Mouse (Mus musculus) embryonic facial prominence, embryonic 10.5 days (tissue): Measurements from ENCODE around the gene Igfbp7. TPM values are rescaled to one million over a fixed set of nuclear protein-coding genes. Genes with fewer than 3 reads are reported as not detected.

ENCODE experiments used
- DNase-seq: peaks from one replicate; pipeline ENCODE4 v3.0.0-alpha.2; 2017; ENCODE audit warnings: low spot score
- H3K27ac ChIP-seq: fragments of 300-500 bp; sonication (generic); replicated peaks from 2 replicates; pipeline ENCODE4 v1.5.1; 2016; ENCODE audit warnings: mild to moderate bottlenecking
- H3K27me3 ChIP-seq: fragments of 300-500 bp; sonication (generic); replicated peaks from 2 replicates; pipeline ENCODE4 v1.6.1; 2016; ENCODE audit warnings: low read depth, mild to moderate bottlenecking; ENCODE audit not compliant: poor library complexity, severe bottlenecking
- H3K36me3 ChIP-seq: fragments of 300-500 bp; sonication (generic); replicated peaks from 2 replicates; pipeline ENCODE4 v1.6.1; 2016; ENCODE audit warnings: mild to moderate bottlenecking, moderate library complexity
- H3K4me1 ChIP-seq: fragments of 300-500 bp; sonication (generic); 2 replicates; pipeline ENCODE4 v1.6.1; 2016
- H3K4me3 ChIP-seq: fragments of 300-500 bp; sonication (generic); 2 replicates; pipeline ENCODE4 v1.5.1; 2016; ENCODE audit warnings: mild to moderate bottlenecking, moderate library complexity
- H3K9me3 ChIP-seq: fragments of 300-500 bp; sonication (generic); 2 replicates; pipeline ENCODE4 v1.6.1; 2016; ENCODE audit warnings: mild to moderate bottlenecking
- WGBS: fragments of 180-500 bp; shearing (Covaris S2); methylation state at CpG from one replicate; pipeline ENCODE4 v1.1.7; 2016; 5-methylcytosine and 5-hydroxymethylcytosine counted together
- polyA plus RNA-seq: library from polyadenylated mRNA; unstranded; fragments of >200 nt; fragmentation: Nextera tagmentation; extraction: Ambion mirVana; gene quantifications from 2 replicates; pipeline ENCODE4 v1.2.1, GENCODE M21; 2016

The Igfbp7 gene
- polyA plus RNA-seq, 1 experiment from 2014 or later = 4.9 TPM

DNA sequence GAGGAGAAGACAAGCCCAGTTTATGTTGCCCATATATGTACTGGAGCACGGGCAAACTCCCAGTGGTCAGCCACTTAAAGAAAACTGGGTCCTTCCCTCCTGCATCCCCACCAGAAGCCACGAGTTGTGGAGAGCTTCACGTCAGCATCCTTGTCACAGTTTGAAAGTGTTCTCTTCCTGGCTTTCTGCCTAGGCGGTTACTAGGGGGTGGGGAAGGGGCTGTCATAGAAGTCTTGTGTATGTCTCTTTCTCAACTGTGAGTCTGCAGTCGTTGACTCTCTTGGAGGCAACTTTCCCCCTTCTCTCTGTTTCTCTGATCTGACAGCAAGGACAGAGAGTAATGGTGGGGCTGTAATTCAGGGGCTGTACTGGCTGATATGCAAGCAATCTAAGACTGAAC lies 5.7 kb downstream of the Igfbp7 start:
- DNase-seq = no peak
- no peaks in the 10 kb centered on the region for H3K9me3 ChIP-seq
- no peak overlapping the region for H3K4me3 ChIP-seq
- 70% methylated on average over 5 of the region's 5 CpGs for WGBS
- no peaks in the 10 kb centered on the region for H3K36me3 ChIP-seq
- H3K27me3 ChIP-seq = peaks cover 33% of the 10 kb centered on the region
- H3K4me1 ChIP-seq = peaks cover 15% of the 10 kb centered on the region
- no peak overlapping the region for H3K27ac ChIP-seq

DNA sequence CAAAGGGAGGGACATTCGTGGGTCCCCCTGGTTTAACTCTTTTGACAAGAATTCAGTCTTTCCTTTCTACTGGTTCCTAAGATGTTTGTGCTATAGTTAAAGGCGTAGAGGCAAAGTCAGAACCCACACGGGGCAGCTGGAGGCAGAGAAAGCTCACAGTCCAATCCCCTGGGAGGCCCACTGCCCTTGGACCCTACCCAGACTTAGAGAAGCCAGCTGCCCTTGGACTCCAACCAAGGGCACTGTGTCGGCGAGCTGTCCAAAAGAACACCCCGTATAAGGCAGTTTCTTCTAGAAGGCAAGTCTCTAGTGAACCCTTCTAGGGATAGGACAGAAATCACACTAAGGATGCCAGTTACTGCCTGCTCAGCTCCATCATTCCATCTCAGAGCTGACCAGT lies 7.0 kb downstream of the Igfbp7 start:
- peaks cover 22% of the 10 kb centered on the region for H3K27me3 ChIP-seq
- H3K4me1 ChIP-seq = peaks cover 24% of the 10 kb centered on the region
- no peak overlapping the region for H3K27ac ChIP-seq
- no peak for DNase-seq
- H3K9me3 ChIP-seq = no peaks in the 10 kb centered on the region
- H3K36me3 ChIP-seq = no peaks in the 10 kb centered on the region
- H3K4me3 ChIP-seq = no peak overlapping the region
- 82% methylated on average over 6 of the region's 6 CpGs for WGBS

DNA sequence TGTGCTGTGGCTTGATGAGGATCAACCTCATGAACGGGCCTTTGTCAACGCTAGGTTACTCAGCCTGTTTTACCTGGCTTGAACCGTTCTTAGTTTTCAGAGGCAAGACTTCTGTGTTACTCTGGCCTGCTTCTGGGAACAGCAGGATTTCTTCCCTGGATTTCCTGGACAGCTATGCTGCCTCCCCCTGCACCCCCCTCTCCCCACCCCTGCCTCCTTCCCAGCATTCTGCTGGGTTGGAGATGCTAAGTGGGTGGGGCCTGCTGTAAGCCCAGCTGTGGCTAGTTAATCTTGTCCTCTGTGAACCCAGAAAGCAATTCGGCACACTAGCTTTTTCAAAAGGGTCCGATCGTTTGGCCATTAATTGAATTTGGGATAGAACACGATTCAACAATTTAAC lies 7.7 kb downstream of the Igfbp7 start:
- peak; percentile 45 for DNase-seq
- Histone ChIP-seq H3K4me1 (peaks cover 29% of the 10 kb centered on the region), H3K4me3 (no peak overlapping the region), H3K9me3 (no peaks in the 10 kb centered on the region), H3K36me3 (no peaks in the 10 kb centered on the region), H3K27me3 (peaks cover 15% of the 10 kb centered on the region; the same call in 1 of the 2 replicates), H3K27ac (peak overlapping the region; percentile 30; the same call in 1 of the 2 replicates)
- WGBS = 75% methylated on average over 7 of the region's 7 CpGs

DNA sequence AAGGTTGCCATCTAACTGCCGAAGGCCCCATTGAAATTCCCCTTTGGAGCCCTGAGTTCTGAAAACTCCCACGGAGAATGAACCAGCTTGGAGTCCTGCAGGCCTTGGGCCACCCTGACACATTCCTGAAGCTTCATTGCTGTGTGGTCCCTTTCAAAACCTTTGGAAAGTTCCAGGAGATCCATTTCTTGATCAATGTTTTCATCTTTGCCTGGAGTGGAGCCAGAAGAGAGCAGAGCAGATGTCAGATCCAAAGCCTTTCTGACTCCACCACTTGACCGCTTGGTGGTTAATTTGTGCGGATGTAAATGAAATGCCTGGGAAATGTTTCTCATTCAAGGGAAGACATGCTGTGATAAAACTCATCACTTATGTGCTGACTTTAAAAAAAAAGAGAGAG lies 8.8 kb downstream of the Igfbp7 start:
- 80% methylated on average over 4 of the region's 4 CpGs for WGBS
- Histone ChIP-seq H3K4me1 (peaks cover 32% of the 10 kb centered on the region), H3K36me3 (no peaks in the 10 kb centered on the region), H3K27ac (no peak overlapping the region), H3K27me3 (peaks cover 6% of the 10 kb centered on the region; the same call in 1 of the 2 replicates), H3K4me3 (no peak overlapping the region), H3K9me3 (no peaks in the 10 kb centered on the region)
- DNase-seq = no peak

DNA sequence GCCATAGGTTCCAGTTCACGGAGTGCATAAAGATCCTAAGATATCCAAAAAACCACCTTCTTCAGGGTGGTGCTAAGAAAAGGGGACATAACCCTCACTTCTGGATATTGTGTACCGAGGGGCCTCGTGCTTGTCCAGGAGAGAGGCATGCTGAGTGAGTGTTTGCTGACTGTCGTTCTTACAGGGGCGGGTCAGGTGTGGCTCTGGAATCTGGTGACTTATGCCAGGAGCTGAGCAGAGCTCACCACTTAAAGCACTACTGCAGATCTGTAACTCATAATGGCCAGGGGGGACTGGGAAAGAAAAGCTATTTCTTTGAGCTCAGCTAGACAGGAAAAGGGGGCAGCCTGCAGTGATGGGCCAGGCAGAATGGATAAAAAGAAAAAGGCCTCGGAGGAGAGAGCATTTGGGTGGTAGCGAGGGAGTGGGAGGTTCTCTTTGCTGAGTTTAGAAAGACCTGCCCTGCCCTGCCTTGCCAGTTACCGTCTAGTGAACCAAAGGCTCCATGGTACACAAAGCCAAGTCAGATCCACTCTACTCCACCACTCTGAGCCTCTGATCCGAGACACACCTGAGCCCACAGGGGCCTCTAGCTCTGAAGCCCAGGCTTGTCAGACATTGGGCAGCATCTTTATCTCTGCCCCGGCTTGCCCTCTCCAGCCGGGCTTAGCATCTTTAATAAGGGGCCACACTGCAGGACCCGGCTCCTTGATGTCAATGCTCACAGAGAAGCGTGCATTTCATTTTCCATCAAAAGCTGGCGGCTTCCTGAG lies 9.4 kb downstream of the Igfbp7 start:
- peaks cover 4% of the 10 kb centered on the region; the same call in 1 of the 2 replicates for H3K27me3 ChIP-seq
- no peak overlapping the region; the same call in 1 of the 2 replicates for H3K27ac ChIP-seq
- DNase-seq = no peak
- 69% methylated on average over 14 of the region's 14 CpGs for WGBS
- H3K9me3 ChIP-seq = no peaks in the 10 kb centered on the region
- H3K36me3 ChIP-seq = no peaks in the 10 kb centered on the region
- H3K4me3 ChIP-seq = no peak overlapping the region
- peaks cover 32% of the 10 kb centered on the region for H3K4me1 ChIP-seq

DNA sequence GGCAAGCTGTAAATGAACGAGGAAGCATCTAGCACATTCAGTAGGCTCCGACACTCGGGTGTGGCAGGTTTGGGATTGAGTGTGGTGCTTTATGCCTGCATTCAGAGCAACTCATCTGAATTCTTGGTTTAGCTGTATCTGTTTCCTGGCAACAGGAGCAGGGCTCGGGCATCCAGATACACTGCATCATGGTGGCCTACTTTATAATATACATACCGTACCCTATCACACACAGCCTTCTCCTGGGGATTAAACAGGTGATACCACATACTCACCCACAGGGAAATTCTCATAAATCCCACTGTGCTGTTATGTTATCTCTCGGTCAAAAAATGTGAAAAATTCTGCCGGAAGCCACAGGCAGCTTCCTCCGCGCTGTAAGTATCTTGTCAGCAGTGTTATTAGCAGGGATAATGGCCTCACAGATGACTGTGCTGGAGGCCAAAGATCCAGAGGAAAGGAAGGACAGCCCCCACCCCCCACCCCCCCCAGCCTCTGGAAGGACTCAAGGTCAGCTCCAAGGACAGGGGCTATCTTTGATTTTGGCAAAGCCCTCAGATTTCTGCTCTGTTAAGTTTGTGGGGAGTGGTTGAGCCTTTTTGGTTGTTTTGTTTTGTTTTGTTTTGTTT lies 13.7 kb downstream of the Igfbp7 start:
- no peaks in the 10 kb centered on the region for H3K9me3 ChIP-seq
- H3K4me3 ChIP-seq = no peak overlapping the region
- no peak overlapping the region for H3K27ac ChIP-seq
- no peak for DNase-seq
- no peaks in the 10 kb centered on the region for H3K36me3 ChIP-seq
- H3K27me3 ChIP-seq = no peaks in the 10 kb centered on the region
- 78% methylated on average over 9 of the region's 9 CpGs for WGBS
- peaks cover 27% of the 10 kb centered on the region for H3K4me1 ChIP-seq

DNA sequence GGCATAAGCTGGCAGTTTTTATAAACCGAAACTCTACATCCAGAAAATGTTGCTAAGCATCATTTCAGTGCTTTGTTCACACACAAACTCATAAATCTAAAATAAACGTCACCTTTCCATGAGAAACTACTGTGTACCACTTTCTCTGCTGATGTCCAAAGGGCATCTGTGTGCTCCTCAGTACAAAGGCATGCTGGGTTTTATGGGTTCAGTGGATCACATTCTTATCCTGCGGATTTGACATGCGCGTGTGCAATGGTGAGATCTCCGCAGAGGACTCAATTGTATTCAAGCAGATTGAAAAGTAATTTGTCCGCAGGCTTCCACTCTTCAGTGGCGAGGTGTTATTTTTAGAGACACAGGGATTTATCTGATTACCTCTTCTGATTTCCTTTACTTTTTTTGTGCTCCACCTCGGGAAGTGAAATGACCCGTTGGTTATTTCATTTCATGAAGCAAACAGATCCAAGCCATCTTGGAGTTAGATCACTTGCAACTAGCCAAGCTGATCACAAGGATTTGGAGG lies 14.7 kb downstream of the Igfbp7 start:
- H3K9me3 ChIP-seq = no peaks in the 10 kb centered on the region
- 92% methylated on average over 10 of the region's 10 CpGs for WGBS
- no peak overlapping the region for H3K4me3 ChIP-seq
- H3K27ac ChIP-seq = no peak overlapping the region
- no peaks in the 10 kb centered on the region for H3K36me3 ChIP-seq
- H3K27me3 ChIP-seq = no peaks in the 10 kb centered on the region
- peaks cover 21% of the 10 kb centered on the region for H3K4me1 ChIP-seq
- DNase-seq = no peak

DNA sequence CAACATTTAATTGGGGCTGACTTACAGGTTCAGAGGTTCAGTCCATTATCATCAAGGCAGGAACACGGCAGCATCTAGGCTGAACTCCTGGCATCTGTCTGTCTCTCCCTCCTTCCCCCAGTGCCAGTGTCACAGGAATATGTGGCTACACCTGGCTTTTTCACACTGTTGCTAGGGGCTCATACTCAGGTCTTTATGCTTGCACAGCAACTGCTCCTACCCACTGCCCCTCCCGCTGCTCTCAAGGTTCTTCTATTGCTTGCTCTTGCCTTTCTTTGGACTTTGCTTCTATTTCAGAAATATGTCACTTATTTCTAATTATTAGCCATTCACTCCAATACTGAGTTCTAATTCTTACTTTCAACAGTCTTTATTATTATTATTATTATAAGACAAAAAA lies 17.6 kb downstream of the Igfbp7 start:
- no peaks in the 10 kb centered on the region for H3K27me3 ChIP-seq
- H3K27ac ChIP-seq = no peak overlapping the region
- H3K4me1 ChIP-seq = 0 out of 2 replicates have a peak, but pooled peaks cover 3% of the 10 kb centered on the region
- no peaks in the 10 kb centered on the region for H3K36me3 ChIP-seq
- H3K4me3 ChIP-seq = no peak overlapping the region
- WGBS = 82% methylated on average over 2 of the region's 2 CpGs
- H3K9me3 ChIP-seq = no peaks in the 10 kb centered on the region
- DNase-seq = no peak

DNA sequence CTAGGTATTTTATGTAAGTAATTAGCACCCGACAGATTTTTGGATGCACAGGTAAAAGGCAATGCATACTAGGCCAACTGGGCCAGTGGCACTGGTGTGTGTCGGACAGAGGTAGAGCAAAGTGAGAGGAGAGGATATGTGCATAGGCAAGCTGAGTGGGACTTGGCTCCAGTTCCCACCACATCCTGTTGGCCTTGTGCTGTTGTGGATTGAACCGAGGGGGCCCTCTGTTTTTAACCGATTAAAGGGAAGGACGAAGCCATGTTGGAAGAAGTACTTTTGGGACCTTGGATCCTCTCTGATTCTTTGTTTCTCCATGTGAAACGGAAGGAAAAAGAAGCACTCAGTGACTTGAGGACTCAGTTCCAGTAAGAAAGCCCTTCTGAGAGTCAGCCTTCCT lies 19.5 kb downstream of the Igfbp7 start:
- H3K4me3 ChIP-seq = no peak overlapping the region
- WGBS = 84% methylated on average over 6 of the region's 6 CpGs
- DNase-seq = no peak
- H3K27ac ChIP-seq = no peak overlapping the region
- H3K4me1 ChIP-seq = no peaks in the 10 kb centered on the region
- H3K9me3 ChIP-seq = no peaks in the 10 kb centered on the region
- no peaks in the 10 kb centered on the region for H3K27me3 ChIP-seq
- no peaks in the 10 kb centered on the region for H3K36me3 ChIP-seq

DNA sequence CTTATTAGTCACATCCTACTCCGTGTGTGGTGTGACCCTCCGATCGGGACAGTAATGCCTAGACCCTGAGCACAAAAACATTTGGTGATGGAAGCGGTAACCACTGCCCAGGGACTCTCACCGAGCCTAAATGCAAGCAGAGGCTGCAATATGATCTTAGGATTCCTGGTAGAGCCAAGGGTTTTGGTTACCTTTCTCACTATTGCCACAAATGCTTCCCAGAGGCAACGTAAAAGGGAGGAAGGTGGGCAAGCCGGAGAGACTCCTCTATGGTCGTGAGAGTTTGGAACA lies 20.5 kb downstream of the Igfbp7 start:
- Histone ChIP-seq H3K27me3 (no peaks in the 10 kb centered on the region), H3K9me3 (no peaks in the 10 kb centered on the region), H3K4me1 (no peaks in the 10 kb centered on the region), H3K4me3 (no peak overlapping the region), H3K36me3 (no peaks in the 10 kb centered on the region), H3K27ac (no peak overlapping the region)
- 84% methylated on average over 8 of the region's 8 CpGs for WGBS
- DNase-seq = no peak

DNA sequence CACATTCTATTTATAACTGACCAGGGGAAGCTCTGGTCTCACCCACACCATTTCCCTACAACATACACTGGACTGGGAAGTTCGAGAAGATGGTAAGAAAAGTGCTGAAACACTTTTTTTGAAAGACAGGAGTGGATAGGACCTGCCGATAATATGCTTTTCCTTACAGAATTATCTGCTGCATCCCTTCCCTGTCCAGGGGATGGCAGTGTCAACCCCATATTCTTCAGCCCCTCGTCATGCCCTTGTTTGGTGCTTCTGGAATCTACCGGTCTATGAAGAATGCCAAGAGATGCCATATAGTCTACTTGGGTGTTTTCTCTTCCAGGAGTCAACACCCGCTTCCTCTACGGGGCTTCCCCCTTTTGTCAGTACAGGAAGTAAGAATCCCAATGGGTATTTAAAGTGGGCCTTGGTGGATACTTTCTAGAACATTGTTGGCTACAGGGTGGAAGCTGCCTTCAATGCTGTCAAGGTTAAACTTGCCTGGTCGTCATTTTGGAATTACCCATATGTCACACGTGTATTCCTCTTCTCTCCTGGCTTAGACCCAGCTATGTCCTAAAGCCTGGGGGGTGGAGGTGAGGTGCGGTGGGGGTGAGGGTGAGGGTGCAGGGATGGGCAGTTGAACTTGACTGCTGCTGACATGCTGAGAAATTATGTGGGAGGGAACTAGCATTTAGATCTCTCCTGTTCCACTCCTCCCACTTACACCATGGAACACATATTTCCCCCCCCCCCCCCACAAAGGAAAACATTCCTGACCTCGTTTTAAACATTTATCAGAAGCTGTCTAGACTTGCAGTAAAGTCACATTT lies 21.0 kb downstream of the Igfbp7 start:
- Histone ChIP-seq H3K4me3 (no peak overlapping the region), H3K27me3 (no peaks in the 10 kb centered on the region), H3K9me3 (no peaks in the 10 kb centered on the region), H3K36me3 (no peaks in the 10 kb centered on the region), H3K4me1 (no peaks in the 10 kb centered on the region), H3K27ac (no peak overlapping the region)
- DNase-seq = no peak
- 78% methylated on average over 10 of the region's 10 CpGs for WGBS

DNA sequence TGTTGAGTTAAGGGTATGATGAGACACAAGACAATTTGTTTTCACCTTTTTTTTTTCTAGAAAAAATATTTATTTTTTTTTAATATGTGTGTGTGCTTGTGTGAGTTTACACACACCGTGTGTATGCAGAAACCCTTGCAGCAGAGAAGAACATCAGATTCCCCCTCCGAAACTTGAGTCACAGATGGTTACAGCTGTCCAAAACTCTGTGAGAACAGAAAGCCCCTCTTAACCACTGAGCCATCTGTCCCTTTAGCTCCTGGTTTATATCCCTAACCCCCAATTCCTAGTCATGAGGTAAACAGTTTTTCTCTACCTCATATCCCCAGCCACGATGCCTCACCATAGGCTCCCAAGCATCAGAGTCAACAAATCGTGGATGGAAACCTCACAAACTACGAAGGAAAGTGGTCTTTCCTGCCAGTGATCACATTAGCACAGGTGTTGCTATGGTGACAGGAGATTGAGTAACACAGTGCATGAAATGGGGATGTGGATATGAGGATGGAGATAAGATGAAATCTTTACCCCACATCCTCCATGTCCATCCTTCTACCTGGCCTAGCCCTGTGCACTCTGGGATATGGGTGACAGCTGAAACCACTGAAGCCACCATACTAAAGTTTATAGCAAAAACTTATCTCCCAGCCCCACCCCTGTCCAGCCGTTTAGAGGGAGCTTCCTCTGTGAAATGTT lies 21.8 kb downstream of the Igfbp7 start:
- H3K36me3 ChIP-seq = no peaks in the 10 kb centered on the region
- no peak for DNase-seq
- no peaks in the 10 kb centered on the region for H3K9me3 ChIP-seq
- H3K27me3 ChIP-seq = no peaks in the 10 kb centered on the region
- 88% methylated on average over 6 of the region's 6 CpGs for WGBS
- 0 out of 2 replicates have a peak, but pooled peaks cover 2% of the 10 kb centered on the region for H3K4me1 ChIP-seq
- H3K27ac ChIP-seq = no peak overlapping the region
- no peak overlapping the region for H3K4me3 ChIP-seq
